Mouse (Mus musculus): ENCODE results near the gene Tiam2.

GRCm38 (mm10) chr17:3354856-3355255 is 28.5 kb downstream of the Tiam2 start:
- TF ChIP-seq POLR2A (IDR thresholded peaks at IDR 0.05; ENCODE audit: low read depth, low read length) = no peak
- no peak for TF ChIP-seq CTCF (IDR thresholded peaks at IDR 0.05; ENCODE audit: extremely low read depth, insufficient read depth, insufficient read length, insufficient replicate concordance)
